Mouse (Mus musculus): Measurements from ENCODE around the gene Samsn1.

- no peak for TF ChIP-seq GATA1 (IDR thresholded peaks at IDR 0.05; ENCODE audit: borderline replicate concordance, low read length)
- no peak for TF ChIP-seq CTCF (IDR thresholded peaks at IDR 0.05; ENCODE audit: low read depth, low read length)
- no peak for TF ChIP-seq TAL1 (conservative IDR thresholded peaks at IDR 0.05; ENCODE audit: low read depth, low read length)
These were observed 42.7 kb downstream of the Samsn1 start for GRCm38 (mm10) chr16:75979381-75979780.
